Mouse (Mus musculus) mouse embryonic stem cell (cell line): ENCODE data around the gene Zfp30.

Experiments
- in situ Hi-C, 2 experiments: fragments of 300-500 bp; cut with MboI; formaldehyde crosslinking; loops; 1 replicate in 1 of 2; 3 replicates in 1 of 2; pipeline ENCODE4 v1.14.3; 2019 to 2020; ENCODE audit warnings: low sequenced_read_pairs in 2 of 2, low pct_unique_long_range_greater_than_20kb in 1 of 2, mixed read lengths in 1 of 2; ENCODE audit not compliant: unreplicated experiment in 1 of 2

Zfp30 gene

DNA sequence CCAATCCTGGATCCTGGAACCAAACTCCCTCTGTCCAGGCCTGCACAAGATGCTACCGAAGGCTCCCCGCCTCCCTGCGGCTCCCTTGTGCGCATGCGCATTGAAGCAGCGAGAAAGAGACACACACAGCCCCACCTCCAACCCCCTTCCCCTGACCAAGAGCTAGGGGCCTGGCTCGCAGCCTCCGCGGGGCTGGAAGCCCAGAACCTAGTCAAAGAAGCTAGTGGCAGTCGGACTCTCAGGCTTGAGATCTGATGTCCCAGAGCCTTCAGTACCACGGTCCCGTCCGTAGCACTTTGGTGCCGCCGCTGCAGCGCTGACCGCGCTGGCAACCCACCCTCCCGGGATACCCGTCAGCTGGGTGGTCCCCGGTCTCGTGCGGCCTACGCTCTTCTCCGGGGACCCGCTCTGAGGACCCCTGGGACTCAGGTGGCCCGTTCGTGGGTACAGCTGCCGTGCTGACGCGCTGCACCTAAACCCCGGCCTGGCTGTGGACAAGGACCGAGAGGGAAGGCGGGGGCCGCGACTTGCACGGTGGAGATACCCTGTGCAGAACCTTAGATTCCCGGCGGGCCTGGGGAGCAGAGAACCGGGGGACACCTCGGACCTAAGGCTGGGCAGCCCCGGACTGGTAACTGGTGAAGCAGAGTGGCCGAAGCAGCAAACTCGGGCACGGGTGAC lies at the start of gene Zfp30:
TSS of gene Zfp30 (plus strand) at position 128 of the 681 bp plus-strand sequence.
- in situ Hi-C loops = no loop called here

DNA sequence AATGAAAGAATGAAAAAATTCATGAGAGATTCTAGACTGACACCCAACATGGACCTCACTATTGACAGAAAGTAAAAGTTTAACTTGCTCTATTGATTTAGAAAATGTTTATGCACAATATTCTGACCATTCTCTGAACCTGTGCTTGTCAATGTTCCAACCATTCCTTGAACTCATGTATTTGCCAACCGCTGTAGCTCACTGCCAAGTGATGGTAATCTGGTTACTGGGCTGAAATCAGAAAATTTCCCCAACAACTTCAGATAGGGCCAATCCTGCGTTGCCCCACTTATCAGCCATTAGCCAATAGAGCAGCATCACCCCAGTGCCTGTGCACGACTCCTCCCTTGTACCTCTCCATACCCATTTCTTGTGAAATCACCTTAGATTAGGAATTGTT lies 41.5 kb upstream of the Zfp30 start:
- in situ Hi-C loops = no loop called here

DNA sequence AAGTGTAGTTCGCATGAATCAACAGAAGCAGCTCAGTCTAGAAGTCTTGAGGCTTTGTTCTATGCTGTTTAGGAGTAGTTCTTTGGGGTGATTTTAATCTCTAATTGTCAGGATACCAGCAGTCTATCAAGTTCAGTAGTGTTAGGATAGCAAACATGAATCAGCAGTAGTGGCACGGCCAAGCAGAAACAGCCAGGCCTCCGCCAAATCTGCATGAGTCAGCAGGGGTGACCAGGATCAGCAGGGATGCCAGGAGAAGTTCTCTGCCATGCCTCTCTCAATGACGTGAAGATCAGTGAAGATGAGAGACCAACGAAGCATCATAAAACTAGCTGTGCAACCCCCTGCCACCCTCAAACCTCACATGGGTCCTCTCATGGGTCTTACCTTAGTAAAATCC lies 23.3 kb upstream of the Zfp30 start:
- in situ Hi-C loops = no loop called here

DNA sequence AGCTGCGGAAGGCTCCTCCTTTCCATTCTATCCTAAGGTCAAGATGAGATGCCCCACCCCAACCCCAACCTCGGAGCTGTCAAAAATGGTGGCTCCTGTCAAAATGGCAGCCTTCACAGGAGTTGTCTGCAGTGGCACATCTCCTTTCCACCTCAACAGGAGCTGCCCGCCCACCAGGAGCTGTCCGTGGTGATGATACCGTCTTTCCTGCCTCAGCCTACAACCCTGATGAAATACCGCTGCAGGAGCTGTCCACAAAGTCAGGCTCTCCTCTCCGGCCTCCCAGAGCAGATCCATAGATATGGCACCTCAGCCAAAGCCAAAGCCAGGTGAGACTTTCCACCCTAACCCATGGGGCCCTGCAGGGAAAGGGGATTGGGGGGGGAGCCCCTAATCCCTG lies 19.1 kb upstream of the Zfp30 start:
- in situ Hi-C loops = no loop called here

DNA sequence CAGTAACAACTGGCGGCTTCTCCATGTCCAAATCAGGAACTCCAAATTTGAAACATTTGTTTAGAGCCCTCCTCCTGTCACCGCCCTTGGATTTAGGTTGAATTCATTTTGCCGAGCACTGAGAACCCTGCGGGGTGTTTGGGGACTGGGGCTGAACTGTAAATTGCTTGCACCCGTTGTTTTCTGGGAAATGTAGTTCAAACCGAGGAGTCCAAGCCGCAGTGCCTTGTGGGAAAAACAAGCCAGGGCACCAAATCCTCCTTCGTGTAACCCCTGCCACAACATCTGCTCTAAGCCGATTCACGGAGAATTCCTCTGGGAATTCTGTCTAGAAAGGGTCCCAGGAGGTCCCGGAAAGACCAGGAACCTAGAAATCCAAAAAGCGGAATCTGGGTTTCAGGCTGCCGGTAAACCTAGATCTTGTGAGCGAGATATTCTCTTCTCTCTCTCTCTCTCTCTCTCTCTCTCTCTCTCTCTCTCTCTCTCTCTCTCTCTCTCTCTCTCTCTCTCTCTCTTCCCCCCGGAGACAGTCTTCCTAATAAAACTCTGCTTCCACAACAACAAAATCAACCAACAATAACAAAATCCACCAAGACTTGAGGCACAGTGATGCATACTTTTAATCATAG lies 16.6 kb upstream of the Zfp30 start:
- in situ Hi-C loops = no loop called here

DNA sequence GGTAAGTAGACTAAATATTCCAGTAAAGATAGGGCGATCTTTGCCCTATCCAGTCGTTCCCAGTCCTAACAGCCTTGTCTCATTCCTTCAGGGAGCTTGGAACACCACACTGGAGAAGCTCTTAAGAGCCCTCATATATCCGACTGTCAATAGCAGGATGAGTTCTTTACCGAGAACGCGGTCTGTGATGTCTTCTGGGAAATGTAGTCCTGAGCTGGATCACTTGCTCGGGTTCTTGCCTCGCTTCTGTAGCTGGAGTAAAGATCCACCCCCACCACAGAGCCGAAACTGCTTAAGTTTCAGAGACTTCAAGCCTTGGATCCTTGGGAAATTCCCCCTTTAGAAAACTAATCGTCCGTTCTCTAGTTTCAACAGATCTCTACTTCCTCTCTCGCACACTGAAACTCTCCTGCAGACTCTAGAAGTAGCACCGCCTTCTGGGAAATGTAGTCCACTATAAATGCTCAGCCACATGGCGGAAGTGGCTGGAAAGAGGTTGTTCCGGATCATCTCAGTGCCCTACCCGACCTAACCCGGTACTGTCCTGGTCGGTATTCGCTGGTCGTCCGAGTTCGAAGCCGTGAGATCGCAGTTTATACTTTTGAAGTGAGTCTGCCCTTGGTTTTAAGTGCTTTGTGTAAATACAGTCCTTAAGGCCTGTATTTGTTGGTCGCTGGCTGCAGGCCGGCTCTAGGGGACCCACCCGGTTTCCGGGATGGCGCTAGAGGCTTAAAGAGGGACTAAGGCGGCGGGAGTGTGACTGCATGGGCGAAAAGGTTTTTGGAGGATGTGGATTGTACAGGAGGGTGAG lies 15.5 kb upstream of the Zfp30 start, which contains the start of gene Zfp84:
TSS of gene Zfp84 (plus strand) at position 463 of the 811 bp plus-strand sequence.
- in situ Hi-C loops = no loop called here

DNA sequence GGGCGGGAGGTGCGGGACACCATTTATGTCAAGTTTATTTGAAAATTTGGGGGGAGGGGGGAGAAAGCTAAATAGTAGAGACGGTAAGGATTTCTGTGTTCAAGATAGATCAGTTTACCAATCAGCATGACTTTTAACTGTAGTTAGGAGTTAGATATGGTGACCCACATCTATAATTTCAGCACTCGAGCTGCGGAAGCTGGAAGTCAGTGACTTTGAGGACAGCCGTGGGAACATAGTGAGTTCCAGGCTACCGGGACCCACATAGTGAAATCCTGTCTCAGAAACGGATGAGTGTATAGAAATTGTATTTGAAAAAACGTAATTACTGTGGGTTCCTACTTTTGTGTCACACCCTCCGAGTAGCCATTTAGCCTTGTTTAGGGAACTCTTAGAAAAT lies 14.8 kb upstream of the Zfp30 start:
- in situ Hi-C loops = no loop called here

DNA sequence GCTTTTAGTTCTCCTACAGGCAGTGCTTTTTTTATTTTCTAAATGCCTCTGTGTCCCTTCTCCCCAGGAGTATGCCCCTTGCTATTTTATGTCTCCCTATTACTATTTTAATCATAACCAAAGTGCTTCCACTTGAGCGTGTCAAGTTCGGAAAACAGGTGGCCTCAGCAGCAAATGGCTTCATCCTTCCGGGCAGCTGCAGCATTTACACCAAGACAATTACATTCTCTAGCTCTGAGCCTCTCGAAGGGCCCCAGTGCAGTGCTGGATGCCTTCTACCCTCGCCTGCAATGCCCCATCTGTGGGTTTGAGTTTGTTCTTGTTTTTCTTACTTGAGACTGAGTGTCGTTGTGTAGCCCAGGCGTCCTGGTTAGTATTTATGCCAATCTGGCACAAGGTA lies 10.3 kb upstream of the Zfp30 start:
- in situ Hi-C loops = no loop called here

DNA sequence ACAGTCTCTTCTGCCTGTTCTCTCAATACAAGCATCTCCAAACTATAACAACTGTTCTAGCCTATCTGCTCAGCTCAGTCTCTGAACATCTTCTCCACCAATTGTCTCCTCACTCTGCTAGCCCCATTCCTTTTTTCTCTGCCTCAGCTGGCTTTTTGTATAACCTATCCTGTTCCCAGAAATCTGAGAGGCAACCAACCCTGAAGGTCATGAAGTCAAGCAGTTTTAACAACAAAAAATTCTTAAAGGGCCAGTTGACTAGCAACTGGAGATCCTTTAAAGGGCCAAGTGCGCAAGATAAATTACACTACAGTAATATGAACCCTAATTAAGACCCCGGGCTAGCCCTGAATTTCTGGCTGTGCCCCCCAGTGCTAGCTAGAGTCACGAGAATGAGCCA lies 9.4 kb upstream of the Zfp30 start:
- in situ Hi-C loops = no loop called here

DNA sequence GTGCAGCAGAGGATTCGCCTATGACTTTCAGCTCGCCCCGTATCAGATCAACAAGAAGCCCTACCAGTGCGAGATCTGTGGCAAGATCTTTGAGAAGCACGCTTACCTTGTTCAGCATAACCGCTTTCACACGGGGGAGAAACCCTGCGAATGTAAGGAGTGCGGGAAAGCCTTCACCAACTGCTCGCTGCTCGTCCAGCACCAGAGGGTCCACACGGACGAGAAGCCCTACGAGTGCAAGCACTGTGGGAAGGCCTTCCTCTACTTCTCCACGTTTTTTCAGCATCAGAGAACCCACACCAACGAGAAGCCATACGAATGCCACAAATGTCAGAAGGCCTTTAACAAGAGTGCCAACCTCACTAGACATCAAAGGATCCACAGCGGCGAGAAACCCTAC lies 7.2 kb upstream of the Zfp30 start:
- in situ Hi-C loops = no loop called here

DNA sequence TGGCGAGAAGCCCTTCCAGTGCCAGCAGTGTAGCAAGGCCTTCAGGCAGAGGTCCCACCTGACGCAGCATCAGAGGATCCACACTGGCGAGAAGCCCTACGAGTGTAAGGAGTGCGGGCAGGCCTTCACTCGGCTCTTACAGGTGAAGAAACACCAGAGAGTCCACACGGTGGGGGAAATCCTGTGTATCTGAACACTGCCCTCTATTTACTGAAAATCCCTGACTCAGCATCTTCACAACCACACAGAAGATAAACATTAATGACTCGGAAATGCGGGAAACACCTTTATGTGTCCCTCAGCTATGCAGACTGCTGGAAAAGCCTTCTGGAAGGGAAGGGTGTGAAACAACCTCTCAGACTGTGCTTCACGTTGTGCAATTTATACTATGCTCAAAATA lies 6.4 kb upstream of the Zfp30 start:
- in situ Hi-C loops = no loop called here

DNA sequence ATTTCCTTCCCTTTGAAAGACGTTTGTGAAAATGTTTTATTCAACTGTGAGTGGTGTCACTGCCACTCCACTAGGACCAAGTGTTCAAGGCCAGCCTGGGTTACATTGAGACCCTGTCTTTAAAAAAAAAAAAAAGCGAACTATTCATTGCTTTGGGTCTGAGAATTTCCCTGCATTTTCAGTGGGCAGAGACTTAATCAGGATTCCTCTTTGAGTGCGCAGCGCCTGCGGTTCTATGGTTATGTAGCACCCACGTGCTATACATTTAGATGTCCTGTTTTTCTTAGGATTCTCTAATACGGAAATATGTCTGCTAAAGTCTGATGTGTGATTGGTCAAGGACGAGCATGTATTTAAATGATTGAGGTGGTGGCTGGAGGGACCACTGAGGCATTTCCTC lies 1.2 kb downstream of the Zfp30 start:
- in situ Hi-C loops = no loop called here

DNA sequence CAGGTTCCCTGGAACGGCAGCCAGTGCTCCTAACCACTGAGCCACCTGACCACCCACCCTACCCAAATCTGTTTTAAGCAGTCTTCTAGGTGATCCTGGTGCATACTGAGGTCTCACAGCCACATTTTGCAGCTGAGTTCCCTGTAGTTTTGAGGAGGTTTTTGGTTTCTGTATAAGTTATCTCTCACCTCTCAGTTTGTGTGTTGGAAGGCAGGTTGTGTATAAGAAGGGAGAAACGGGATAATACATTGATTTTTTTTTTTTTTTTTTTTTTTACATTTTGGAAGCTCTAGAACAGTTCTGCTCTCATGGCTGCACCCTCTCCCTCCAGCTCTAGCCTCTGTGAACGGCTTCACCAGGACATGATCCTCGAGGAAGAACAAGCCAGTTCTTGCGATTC lies 2.1 kb downstream of the Zfp30 start:
- in situ Hi-C loops = no loop called here

DNA sequence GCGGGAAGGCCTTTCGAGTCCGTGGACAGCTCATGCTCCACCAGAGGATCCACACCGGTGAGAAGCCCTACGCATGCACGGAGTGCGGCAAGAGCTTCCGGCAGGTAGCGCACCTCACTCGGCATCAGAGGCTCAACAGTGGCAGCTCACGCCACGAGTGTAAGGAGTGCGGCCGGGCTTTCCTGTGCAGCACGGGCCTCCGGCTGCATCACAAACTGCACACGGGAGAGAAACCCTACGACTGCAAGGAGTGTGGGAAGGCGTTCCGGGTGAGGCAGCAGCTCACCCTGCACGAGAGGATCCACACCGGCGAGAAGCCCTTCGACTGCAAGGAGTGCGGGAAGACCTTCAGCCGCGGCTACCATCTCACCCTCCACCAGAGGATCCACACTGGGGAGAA lies 9.1 kb downstream of the Zfp30 start:
- in situ Hi-C loops = no loop called here

DNA sequence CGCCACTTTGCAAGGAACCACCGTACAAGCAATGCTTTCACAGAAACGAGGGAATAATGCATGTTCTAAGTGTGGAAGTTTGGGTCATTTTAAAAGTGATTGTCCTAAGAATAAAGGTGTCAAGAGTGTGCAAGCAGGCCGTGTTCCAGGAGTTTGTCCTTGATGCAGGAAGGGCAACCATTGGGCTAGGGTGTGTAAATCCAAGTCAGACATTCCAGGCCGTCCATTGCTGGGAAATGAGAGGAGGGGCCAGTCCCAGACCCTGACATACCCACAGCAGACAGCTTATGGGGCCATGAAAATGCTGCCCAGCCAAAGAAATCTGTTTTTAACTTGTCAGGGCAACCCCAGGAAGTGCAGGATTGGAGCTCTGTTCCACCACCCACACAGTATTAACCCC lies 23.2 kb downstream of the Zfp30 start:
- in situ Hi-C loops = no loop called here

DNA sequence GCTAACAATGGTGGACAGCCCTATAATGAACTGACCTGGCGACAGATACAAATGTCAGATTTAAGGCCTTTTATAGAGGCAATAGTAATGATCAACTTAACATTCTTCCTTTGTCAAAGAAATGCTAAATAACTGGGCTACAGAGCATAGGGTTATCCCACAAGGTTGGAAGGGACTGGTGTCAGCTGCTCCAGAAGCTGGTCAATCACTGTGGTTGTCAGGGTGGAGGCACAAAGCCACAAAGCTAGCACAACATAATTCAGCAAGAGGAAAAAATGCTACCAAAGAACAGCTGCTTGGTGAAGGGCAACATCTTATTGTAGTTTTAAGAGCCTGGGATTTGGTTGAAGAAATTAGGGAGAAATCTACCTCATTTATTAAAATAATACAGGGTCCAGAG lies 28.4 kb downstream of the Zfp30 start:
- in situ Hi-C loops = no loop called here

DNA sequence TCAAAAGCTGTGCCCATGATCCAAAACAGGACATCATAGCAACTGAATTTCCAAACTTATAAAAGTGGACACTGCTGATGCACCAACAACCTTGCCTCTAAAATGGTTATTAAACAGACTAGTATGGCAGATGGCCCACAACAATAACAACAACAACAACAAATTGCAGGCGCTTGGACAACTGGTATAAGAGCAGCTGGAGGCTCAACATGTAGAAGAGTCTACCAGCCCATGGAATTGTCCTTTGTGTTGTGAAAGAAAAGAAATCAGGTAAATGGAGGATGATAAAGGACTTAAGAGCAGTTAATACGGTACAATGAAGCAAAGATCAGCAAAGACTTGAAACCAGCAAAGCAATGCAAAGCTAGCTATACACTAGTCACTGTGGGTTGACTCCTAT lies 30.6 kb downstream of the Zfp30 start:
- in situ Hi-C loops = no loop called here

DNA sequence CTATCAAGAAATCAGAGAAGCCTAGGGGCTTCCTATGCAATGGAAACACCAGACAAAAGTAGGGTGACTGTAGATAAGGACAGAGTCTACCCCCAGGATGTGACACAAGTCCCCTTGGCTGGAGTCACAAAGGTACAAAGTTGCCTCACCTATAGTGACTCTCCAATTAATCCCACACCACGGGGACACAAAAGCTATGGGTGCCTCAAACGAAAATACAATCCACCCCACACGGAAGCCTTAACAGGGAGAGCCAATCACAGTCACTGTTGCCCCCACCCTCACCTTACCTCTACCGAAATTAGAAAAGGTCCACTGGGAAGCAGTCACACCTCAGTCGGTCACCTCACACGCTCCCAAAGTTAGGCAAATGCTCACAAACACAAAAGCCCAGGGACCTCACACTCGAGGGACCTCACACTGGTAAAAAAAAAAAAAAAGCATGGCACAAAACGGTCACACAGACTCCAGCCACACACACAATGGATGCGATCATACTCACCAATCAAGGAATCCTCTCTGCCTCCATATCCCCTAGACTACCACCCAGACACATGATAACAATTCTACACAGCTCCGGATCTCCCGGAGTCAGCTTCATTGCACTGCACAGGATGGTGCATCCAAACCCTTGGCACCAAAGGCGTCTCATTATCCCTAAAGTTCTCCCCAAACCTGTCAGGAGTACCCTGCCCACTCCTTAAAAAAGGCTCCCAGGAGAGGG lies 31.4 kb downstream of the Zfp30 start:
- in situ Hi-C loops = no loop called here

DNA sequence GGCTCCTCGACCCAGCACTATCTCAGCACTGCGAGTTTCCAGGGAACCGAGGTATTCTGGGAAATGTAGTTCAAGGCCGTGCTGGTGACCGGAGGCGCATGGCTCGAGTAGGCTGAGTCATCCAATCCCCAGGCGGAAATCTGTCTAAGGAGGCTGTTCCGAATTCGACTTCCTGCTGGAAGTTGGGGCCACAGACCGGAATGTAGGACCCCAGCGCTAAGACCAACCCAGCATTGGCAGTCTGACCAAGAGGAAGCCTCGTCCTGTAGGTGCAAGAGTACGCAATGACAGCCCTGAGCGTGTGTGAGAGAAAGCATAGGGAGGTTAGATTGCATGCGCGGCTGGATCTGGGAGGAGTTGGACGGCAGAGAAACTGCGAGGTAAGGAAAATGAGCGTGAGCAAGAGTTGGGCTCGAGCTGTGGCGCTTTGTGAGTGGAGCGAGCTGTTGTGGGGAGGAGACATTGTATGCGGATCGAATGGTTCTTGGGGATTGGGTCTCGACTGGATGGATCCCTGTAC lies 32.2 kb downstream of the Zfp30 start, which contains the start of gene Zfp790:
TSS of gene Zfp790 (plus strand) at position 205 of the 520 bp plus-strand sequence.
- in situ Hi-C loops = no loop called here
